Mouse (Mus musculus) liver, embryonic 14.5 days (tissue): ENCODE measurements around the gene Nprl3. TPM values are rescaled to one million over a fixed set of nuclear protein-coding genes. Genes with fewer than 3 reads are reported as not detected.
A peak's percentile ranks its signal among the peaks of the same experiment; 100 is the strongest.
"Not testable (repeated sequence)": the region's sequence is repeated elsewhere in the genome, so short reads cannot be mapped to it uniquely, and the experiment has no call there.

Experiments
- ATAC-seq: fragments of 200-750 bp; cut with Nextera tagmentation; 2 replicates; pipeline ENCODE4 v1.8.0; 2017; ENCODE audit warnings: moderate number of reproducible peaks, mild to moderate bottlenecking, moderate library complexity; ENCODE audit not compliant: insufficient read depth
- DNase-seq, 3 experiments: peaks; one replicate each; pipeline ENCODE4 v3.0.0-alpha.2; 2012 to 2013; ENCODE audit warnings: low read depth in 3 of 3, low spot score in 3 of 3
- H3K27ac ChIP-seq: fragments of 300-500 bp; sonication (generic); 2 replicates; pipeline ENCODE4 v1.5.1; 2014; ENCODE audit warnings: moderate library complexity, mild to moderate bottlenecking, control low read depth, inconsistent platforms
- H3K27me3 ChIP-seq: fragments of 300-500 bp; sonication (generic); 2 replicates; pipeline ENCODE4 v1.6.1; 2014; ENCODE audit warnings: mild to moderate bottlenecking, low read length, moderate library complexity; ENCODE audit not compliant: control insufficient read depth, insufficient read depth
- H3K36me3 ChIP-seq: fragments of 300-500 bp; sonication (generic); replicated peaks from 2 replicates; pipeline ENCODE4 v1.6.1; 2014; ENCODE audit warnings: low read depth; ENCODE audit not compliant: control insufficient read depth, insufficient read depth
- H3K4me1 ChIP-seq, 2 experiments: fragments of 200-500 bp in 1 of 2; fragments of 300-500 bp in 1 of 2; sonication (generic) in 1 of 2; replicated peaks; 2 replicates each; pipeline ENCODE4 v1.6.1; 2012 to 2014; ENCODE audit warnings: antibody characterized with exemption in 1 of 2, inconsistent platforms in 1 of 2, low read length in 1 of 2; ENCODE audit not compliant: control insufficient read depth in 2 of 2, insufficient read depth in 2 of 2
- H3K4me2 ChIP-seq: fragments of 300-500 bp; sonication (generic); 2 replicates; pipeline ENCODE4 v1.6.1; 2014; ENCODE audit warnings: low read depth, mild to moderate bottlenecking, control low read depth, moderate library complexity
- H3K4me3 ChIP-seq, 2 experiments: fragments of 200-500 bp in 1 of 2; fragments of 300-500 bp in 1 of 2; sonication (generic) in 1 of 2; 2 replicates each; pipeline ENCODE4 v1.5.1; 2012 to 2014; ENCODE audit warnings: low read depth in 2 of 2, low read length in 2 of 2, mild to moderate bottlenecking in 2 of 2, control low read depth in 1 of 2, inconsistent platforms in 1 of 2, moderate library complexity in 1 of 2; ENCODE audit not compliant: insufficient read depth in 1 of 2
- H3K9ac ChIP-seq: fragments of 300-500 bp; sonication (generic); replicated peaks from 2 replicates; pipeline ENCODE4 v1.6.1; 2014; ENCODE audit warnings: mild to moderate bottlenecking, control low read depth, moderate library complexity
- H3K9me3 ChIP-seq: fragments of 300-500 bp; sonication (generic); 2 replicates; pipeline ENCODE4 v1.6.1; 2016; ENCODE audit warnings: low read length, mixed read lengths; ENCODE audit not compliant: control insufficient read depth
- CTCF ChIP-seq: IDR thresholded peaks from 2 replicates; pipeline ENCODE4 v1.5.1; 2016; ENCODE audit warnings: antibody characterized with exemption, low read depth, control low read depth
- EP300 ChIP-seq: IDR thresholded peaks from 2 replicates; pipeline ENCODE4 v1.6.1; 2016; ENCODE audit warnings: antibody characterized with exemption, low read depth
- WGBS: fragments of 180-500 bp; shearing (Covaris S2); extraction: QIAGEN DNeasy Blood & Tissue Kit; methylation state at CpG from one replicate; pipeline ENCODE4 v1.1.7; 2014; ENCODE audit not compliant: insufficient replicate concordance; 5-methylcytosine and 5-hydroxymethylcytosine counted together
- polyA plus RNA-seq, 2 experiments: library from polyadenylated mRNA; depleted of rRNA in 1 of 2; stranded (reverse) in 1 of 2; unstranded in 1 of 2; fragments of >200 nt; fragmentation: Nextera tagmentation in 1 of 2; extraction: Ambion mirVana in 1 of 2; gene quantifications; 2 replicates each; pipeline versions ENCODE4 v1.2.1 to v1.2.3; 2012 to 2014

Gene Nprl3
- polyA plus RNA-seq, 2 experiments: 16.8 to 36.8 TPM

DNA sequence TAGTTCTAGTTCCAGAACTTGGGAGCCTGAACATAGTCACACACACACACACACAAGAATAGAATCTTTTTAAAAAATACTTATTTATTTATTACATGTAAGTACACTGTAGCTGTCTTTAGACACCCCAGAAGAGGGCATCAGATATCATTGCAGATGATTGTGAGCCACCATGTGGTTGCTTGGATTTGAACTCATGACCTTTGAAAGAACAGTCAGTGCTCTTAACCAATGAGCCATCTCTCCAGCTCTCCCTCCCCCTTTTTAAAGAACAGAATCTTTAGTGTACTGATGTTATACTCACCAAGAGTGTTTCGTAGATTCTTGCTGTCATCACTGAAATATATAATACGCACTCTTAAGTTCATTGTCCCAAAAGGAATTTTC is 31.0 kb upstream of the Nprl3 start:
- peak overlapping the region; percentile 91 for H3K9ac ChIP-seq
- no peaks in the 10 kb centered on the region for H3K9me3 ChIP-seq
- peak overlapping the region; percentile 56 for H3K4me2 ChIP-seq
- peak; percentile 58 to 71 (median 68) for DNase-seq
- no peaks in the 10 kb centered on the region; the same call in 1 of the 2 replicates for H3K27me3 ChIP-seq
- peaks cover 20% of the 10 kb centered on the region for H3K36me3 ChIP-seq
- H3K27ac ChIP-seq: peak overlapping the region; percentile 97
- peak overlapping the region; percentile 27 to 62 for H3K4me3 ChIP-seq
- TF ChIP-seq CTCF (no peak), EP300 (no peak)
- ATAC-seq: no peak; the same call in 1 of the 2 replicates
- peaks cover 17 to 28% of the 10 kb centered on the region in 2 experiments for H3K4me1 ChIP-seq
- 88% methylated on average over 2 of the region's 2 CpGs for WGBS

DNA sequence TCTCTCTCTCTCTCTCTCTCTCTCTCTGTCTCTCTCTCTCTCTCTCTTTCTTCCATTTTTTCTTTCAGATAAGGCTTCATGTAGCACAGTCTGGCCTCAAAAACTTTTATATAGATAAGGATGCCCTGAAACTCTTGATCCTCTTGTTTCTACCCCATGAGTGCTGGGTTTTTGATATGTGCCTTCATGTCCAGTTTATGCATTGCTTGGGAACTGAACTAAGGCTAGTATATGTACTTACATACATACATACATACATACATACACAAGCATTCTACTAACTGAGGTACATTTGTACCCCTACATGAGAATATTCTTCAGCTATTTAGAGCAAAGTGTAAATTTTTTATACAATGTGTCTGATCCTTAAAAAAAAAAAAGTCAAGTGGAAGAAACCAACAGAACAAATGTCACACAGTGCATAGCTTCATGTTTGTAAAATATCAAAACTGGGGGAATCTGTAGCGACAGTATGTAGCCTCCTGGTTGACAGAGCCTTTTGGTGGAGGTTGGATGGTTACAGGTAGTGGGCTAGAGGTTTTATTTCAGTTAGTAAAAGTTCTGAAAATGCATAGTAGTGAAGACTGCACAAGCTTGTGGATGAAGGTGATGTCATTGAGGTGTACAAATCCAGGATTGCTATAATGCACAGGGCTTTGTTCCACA is 30.5 kb upstream of the Nprl3 start:
- peaks cover 20% of the 10 kb centered on the region for H3K36me3 ChIP-seq
- WGBS: 78% methylated on average over 1 of the region's 1 CpGs
- peak overlapping the region; percentile 56 for H3K4me2 ChIP-seq
- ATAC-seq (peak; percentile 44), DNase-seq (peak; percentile 70 to 75 (median 70))
- peaks cover 19 to 32% of the 10 kb centered on the region in 2 experiments for H3K4me1 ChIP-seq
- H3K27me3 ChIP-seq: no peaks in the 10 kb centered on the region; the same call in 1 of the 2 replicates
- H3K9ac ChIP-seq: peak overlapping the region; percentile 91
- H3K4me3 ChIP-seq: peak overlapping the region; percentile 27 to 62
- peak overlapping the region; percentile 97 for H3K27ac ChIP-seq
- H3K9me3 ChIP-seq: no peaks in the 10 kb centered on the region
- peak; percentile 57 for TF ChIP-seq EP300
- no peak for TF ChIP-seq CTCF

DNA sequence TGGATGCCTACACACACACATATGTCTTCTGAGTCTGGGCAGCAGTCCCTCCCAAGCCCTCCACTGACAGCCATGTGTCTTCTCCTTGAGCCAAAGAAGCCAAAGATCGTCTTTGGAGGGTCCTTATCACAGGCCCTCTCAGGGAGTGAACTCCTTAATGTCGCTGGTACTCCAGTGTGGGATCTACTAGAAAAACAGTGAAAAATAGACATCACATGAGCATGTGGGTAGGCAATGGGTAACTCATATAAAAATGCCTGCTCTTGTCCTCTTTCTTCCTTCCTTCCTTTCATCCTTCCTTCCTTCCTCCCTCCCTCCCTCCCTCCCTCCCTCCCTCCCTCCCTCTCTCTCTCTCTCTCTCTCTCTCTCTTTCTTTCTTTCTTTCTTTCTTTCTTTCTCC is 29.9 kb upstream of the Nprl3 start:
- H3K4me1 ChIP-seq: peaks cover 23 to 37% of the 10 kb centered on the region in 2 experiments
- DNase-seq (peak in 2 of 3 experiments; percentile 54 to 57), ATAC-seq (peak; percentile 2; the same call in 1 of the 2 replicates)
- 6% methylated on average over 2 of the region's 2 CpGs for WGBS
- peak overlapping the region; percentile 56 for H3K4me2 ChIP-seq
- peak overlapping the region; percentile 97 for H3K27ac ChIP-seq
- H3K9me3 ChIP-seq, H3K27me3 ChIP-seq: not testable (repeated sequence)
- H3K36me3 ChIP-seq: peaks cover 19% of the 10 kb centered on the region
- H3K4me3 ChIP-seq: peak overlapping the region; percentile 62 to 69
- peak overlapping the region; percentile 91 for H3K9ac ChIP-seq

DNA sequence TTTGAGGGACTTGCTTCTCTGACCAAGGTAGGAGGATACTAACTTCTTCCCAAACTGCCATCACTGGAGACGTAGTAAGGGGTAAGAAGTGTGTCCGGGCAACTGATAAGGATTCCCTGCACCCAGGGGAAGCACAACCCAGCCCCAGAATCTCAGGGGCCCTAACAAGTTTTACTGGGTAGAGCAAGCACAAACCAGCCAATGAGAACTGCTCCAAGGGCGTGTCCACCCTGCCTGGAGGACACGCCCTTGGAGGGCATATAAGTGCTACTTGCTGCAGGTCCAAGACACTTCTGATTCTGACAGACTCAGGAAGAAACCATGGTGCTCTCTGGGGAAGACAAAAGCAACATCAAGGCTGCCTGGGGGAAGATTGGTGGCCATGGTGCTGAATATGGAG is 28.7 kb upstream of the Nprl3 start, which contains the start of gene Hba-a2:
TSS of gene Hba-a2 (plus strand) at position 287 of the 400 bp plus-strand sequence.
- peak; percentile 79 for ATAC-seq
- not testable (repeated sequence) for H3K9me3 ChIP-seq, DNase-seq, H3K27me3 ChIP-seq
- peak within 1 kb of the TSS; percentile 72 for H3K4me2 ChIP-seq
- H3K36me3 ChIP-seq: peaks cover 15% of the 10 kb centered on the region
- H3K4me3 ChIP-seq: peak within 1 kb of the TSS; percentile 62 to 69
- WGBS: no CpG with 5 or more reads among the region's 4 CpGs
- H3K4me1 ChIP-seq: peaks cover 35 to 46% of the 10 kb centered on the region in 2 experiments
- peak within 1 kb of the TSS; percentile 100 for H3K27ac ChIP-seq
- H3K9ac ChIP-seq: peak within 1 kb of the TSS; percentile 91

DNA sequence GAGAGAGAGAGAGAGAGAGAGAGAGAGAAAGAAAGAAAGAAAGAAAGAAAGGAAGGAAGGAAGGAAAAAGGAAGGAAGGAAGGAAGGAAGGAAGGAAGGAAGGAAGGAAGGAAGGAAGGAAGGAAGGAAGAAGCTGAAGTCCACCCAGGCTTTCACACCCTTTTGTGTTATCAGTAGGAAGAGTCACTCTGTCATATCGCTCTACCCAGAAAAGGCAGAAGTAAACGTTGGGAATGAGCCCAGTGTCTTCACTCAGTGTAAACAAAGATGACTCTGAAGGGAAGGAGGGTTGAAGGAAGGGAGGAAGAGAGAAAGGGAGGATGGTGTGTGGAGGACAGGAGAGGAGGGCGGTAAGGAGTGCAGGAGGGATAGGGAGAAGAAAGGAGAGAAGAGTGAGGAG is 26.0 kb upstream of the Nprl3 start:
- peak overlapping the region; percentile 100 for H3K27ac ChIP-seq

More for the DNA sequence above, 26.0 kb upstream of the Nprl3 start:
- H3K4me1 ChIP-seq: peaks cover 48 to 60% of the 10 kb centered on the region in 2 experiments
- H3K9ac ChIP-seq: peak overlapping the region; percentile 85
- not testable (repeated sequence) for H3K27me3 ChIP-seq, H3K9me3 ChIP-seq, ATAC-seq
- H3K36me3 ChIP-seq: peaks cover 26% of the 10 kb centered on the region
- 27% methylated on average over 3 of the region's 3 CpGs for WGBS
- DNase-seq: peak; percentile 57 to 72 (median 70)
- H3K4me3 ChIP-seq: peak overlapping the region; percentile 10 to 23
- TF ChIP-seq EP300: peak; percentile 82
- peak overlapping the region; percentile 72 for H3K4me2 ChIP-seq
